Mouse (Mus musculus) heart, adult 2 months (tissue): ENCODE data around the gene Itpr2.

Source experiments
- CTCF ChIP-seq: fragments of 200-600 bp; IDR thresholded peaks from 2 replicates; pipeline ENCODE4 v1.8.1; 2022; ENCODE audit warnings: antibody characterized with exemption, mild to moderate bottlenecking, moderate library complexity
- EP300 ChIP-seq: fragments of 200-500 bp; IDR thresholded peaks from 2 replicates; pipeline ENCODE4 v1.6.1; 2011; ENCODE audit warnings: low read depth, low read length, control low read depth; ENCODE audit not compliant: insufficient read depth
- POLR2A ChIP-seq: fragments of 200-500 bp; IDR thresholded peaks from 2 replicates; pipeline ENCODE4 v1.6.1; 2011; ENCODE audit warnings: mild to moderate bottlenecking, low read depth, low read length, control low read depth; ENCODE audit not compliant: insufficient read depth

DNA sequence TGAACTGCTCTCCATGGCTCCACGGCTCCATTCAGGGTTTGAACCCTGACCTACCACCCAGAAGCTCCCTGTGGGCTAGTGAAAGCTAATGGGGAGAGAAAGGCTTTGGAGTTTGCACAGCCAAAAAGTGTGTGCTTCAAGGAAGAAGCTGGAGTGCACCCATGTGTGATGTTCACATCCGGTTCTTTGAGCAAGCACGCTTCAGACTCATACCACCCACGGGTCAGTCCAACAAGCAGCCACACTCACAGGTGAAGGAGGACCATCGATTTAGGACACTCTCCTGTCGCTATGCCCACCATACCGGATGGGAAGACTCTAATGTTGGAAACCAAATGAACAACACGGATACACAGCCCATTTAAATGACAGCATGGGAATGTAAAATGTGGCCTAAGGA lies 9.5 kb upstream of the Itpr2 start:
- TF ChIP-seq CTCF (no peak), POLR2A (no peak), EP300 (no peak)
